Mouse (Mus musculus) brain, adult 2 months (tissue): ENCODE measurements around the gene Vps18.

Experiments used
- DNase-seq: peaks from one replicate; pipeline ENCODE4 v3.0.0; 2011; ENCODE audit warnings: low read depth, low spot score

The Vps18 gene

GRCm38 (mm10) chr2:119288270-119288882 is at the start of gene Vps18:
Vps18 (plus strand) TSS chr2:119288740.
- peak; percentile 99 for DNase-seq

DNA sequence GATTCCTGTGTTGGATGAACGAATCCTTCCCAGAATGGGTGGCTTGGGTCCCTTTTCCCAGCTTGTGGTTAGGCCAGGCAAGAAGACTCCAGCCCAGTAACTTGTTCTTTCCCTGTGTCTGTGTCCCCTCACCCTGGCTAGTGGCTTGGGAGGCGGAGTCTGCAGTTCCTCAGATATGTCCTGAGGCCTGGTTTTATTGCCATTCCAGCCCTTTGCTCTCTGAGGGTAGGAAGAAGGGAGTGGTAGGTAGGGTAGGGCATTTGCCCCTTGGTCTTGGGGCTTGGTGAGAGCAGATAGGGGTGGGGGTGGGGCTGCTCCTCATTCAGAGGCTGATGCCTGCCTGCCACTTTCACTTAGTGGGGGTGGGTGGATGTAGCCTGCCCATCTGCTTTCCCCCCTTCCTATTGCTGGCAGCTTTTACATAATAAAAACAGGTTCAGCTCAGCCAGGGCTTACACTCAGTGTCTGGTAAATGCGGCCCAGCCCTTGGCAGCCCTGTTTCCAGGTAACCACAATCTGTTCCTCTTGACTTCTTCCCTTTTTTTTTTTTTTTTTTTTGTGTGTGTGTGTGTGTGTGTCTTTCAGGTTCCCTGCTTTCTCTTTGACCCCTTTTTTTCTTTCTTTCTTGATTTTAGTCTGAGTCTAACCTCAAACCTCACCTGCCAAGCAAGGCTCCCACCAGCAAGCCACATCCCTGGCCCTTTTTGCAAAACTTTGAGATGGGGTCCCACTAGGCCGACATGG is 48.3 kb upstream of the Vps18 start:
- DNase-seq = no peak

DNA sequence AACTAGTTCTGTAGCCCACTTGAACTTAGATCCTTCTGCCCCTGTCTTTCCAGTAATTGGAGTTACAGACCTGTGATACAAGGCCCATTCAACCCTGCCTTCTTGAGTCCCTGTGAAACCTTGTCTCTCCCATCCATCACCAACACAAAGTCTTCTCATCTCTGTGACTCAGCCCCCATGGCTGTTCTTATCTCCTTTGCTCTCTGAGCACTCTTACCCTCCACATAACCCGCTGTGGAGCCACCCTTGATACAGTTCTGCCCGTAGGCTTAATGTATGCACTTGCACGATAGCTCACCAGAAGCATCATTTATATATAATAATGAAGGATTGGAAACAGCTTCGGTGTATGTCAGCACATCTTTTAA is 47.7 kb upstream of the Vps18 start:
- no peak for DNase-seq

DNA sequence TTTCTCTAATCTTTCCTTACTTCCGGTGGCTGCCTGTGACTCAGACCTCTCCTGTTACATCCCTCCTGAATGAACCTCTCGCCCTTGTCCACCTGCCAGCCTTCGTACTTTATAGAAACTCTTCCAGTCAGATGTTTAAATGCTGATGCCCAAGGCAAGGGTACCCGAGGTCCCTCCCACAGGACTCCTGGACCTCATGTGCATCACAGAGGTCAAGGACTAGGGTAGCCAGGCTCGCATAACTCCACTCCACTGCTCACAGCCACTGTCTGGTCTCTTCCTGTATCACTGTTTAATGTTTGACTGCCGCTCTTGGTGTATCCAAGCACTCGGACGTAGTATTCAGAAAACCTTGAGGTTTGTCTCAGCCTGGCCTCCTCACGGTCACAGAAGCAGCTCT is 46.0 kb upstream of the Vps18 start:
- DNase-seq = no peak

- DNase-seq = no peak
Measured at GRCm38 (mm10) chr2:119245246-119245645, 43.3 kb upstream of the Vps18 start.

DNA sequence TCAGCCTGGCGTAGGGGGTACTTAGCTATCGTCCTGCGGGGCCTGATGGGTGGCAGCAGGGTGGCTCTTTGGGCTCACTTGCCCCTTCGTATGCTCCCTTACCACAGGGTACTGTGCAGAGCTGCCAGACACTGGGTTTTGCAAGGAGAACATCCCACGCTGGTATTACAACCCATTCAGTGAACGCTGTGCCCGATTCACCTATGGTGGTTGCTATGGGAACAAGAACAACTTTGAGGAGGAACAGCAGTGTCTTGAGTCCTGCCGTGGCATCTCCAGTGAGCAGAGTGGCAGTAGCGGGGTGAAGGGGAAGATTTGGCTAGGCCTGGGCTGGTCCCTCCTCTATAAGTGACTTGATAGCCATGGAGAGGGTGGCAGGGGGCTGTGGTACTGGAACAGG is 40.6 kb upstream of the Vps18 start:
- peak; percentile 68 for DNase-seq

DNA sequence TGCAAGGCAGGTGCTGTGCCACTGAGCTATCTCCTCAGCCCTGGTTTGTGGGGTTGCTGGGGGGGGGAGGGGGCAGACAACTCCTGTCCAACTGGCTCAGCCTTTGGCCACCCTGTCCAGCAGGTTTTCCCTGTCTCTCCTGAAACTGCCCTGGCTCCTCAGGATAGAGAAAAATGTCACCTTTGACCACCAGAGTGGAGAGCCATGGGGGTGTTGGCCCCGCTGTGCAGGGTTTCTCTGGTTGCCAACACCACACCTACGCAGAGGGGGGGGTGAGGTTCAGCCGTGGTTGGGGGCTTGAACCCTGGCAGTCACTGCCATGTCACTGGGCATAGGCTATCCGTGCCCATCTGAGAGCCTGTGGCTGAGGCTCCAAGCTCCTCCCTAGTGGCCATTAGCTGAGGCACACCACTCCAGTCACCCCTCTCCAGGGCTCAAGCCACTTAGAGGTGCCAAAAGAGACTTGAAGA is 38.9 kb upstream of the Vps18 start:
- DNase-seq = no peak

DNA sequence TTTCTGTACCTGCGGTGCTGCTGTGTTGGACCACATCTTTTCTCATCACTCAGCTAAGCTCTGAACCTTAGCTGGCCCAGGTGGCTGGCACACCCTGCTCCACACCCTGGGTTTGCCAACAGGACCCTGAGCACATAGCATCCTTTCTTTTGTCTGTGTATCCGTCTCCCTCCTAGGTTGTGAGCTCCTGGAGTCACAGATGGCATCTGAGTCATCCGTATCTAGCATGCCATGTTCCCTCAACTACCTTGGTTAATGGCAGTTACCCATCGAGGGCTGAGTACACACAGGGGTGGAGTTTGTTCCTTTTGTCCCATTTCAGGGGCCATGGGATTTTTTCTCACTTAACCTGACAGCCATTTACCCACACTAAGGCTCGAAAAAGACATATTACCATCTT is 38.2 kb upstream of the Vps18 start:
- peak; percentile 52 for DNase-seq

GRCm38 (mm10) chr2:119250826-119251478 is 37.6 kb upstream of the Vps18 start:
- peak; percentile 92 for DNase-seq

DNA sequence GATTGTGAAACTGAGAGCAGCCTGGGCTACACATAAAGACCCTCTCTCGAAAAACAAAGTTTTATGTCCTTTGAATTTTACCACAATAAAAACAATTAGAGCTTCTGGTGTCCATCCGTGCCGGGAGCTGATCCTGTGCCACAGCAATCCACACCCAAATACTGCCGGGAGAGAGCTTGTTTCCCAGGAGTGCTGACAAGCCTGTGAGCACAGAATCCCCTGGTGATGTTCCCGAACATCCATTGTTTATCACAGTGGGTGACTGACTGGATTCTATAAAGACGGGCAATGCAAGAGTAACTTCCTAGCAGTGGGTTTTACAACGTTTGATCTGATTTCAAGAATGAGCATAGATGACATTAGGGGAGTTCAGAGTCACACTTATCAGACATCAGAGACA is 33.6 kb upstream of the Vps18 start:
- DNase-seq = no peak

DNA sequence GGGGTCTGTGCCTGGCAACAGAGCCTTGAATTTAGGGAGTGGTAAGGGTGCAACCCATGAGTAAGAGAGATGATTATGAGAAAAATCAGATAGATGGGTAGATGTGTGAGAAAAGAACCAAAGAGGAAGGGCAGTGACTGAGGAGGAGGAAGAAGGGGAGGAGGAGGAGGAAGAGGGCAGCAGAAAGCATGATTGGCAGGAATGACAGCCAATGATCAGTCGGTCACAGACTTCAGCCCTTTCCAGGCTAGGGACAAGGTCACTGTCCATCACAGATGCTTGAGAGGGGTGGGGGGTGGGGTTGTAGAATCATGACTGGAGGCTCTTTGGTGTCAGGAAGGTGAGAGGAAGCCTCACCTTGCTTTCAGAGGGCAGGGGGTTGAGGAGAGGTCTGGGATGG is 28.0 kb upstream of the Vps18 start:
- no peak for DNase-seq

GRCm38 (mm10) chr2:119261326-119261725 is 27.2 kb upstream of the Vps18 start:
- DNase-seq = no peak

- DNase-seq = no peak
Measured at GRCm38 (mm10) chr2:119262978-119263377, 25.6 kb upstream of the Vps18 start.

- DNase-seq = no peak
Measured at GRCm38 (mm10) chr2:119263813-119264212, 24.7 kb upstream of the Vps18 start.

- DNase-seq = no peak
Measured at GRCm38 (mm10) chr2:119270286-119270642, 18.3 kb upstream of the Vps18 start.

DNA sequence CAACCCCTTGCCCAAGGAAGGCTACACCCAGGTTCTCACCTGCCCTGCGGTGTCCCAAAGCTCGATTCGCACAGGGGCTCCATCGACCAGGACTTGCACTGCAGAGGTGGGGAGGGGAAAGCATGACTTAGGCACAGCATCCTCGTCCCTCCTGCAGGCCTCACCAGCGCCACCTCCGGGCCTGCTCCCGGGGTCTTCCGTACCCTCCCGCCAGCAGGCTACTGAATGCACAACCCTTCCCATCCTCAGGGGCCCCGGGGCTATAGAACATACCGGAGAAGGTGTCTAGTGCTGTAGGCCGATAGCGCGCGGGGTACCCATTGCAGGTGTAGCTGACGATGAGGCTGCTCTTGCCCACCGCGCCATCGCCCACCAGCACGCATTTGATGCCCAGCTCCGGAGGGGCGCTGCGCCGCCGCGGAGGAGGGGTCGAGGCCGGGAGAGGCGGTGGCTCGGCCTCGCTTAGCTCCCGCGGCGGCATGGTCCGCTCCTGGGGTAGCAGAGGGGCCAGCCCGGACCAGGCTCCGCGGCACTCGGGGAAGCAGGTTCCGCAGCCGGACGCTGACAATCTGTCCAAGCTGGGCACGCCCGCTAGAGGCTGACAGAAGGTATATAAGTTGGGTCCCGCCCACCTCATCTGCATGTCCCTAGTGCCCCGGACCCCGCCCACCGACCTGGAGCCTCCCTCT is 17.8 kb upstream of the Vps18 start, which contains the start of gene Rhov:
Gene Rhov, minus strand, starts transcription at position 630 of the 689 bp plus-strand sequence.
- DNase-seq = peak; percentile 93

DNA sequence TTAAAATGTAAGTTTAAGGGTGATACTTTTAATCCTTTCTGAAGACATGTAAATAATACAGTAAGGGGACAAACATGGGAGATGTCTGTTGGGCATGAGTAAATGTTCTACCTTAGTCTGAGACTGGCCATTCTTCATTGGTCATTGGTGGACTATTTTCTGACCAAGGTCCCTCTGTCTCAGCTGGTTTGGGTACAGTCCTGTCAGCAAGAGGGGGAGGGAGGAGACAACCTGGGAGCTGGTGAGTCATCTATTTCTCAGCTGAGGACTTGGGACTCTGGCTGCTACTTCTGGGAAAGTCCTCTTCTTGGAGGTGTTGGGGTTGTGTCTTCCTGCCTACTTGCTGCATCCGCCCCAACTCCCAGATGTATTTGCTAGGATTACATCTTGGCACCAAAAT is 14.4 kb upstream of the Vps18 start:
- DNase-seq = no peak

GRCm38 (mm10) chr2:119276926-119277325 is 11.6 kb upstream of the Vps18 start:
- DNase-seq = no peak

DNA sequence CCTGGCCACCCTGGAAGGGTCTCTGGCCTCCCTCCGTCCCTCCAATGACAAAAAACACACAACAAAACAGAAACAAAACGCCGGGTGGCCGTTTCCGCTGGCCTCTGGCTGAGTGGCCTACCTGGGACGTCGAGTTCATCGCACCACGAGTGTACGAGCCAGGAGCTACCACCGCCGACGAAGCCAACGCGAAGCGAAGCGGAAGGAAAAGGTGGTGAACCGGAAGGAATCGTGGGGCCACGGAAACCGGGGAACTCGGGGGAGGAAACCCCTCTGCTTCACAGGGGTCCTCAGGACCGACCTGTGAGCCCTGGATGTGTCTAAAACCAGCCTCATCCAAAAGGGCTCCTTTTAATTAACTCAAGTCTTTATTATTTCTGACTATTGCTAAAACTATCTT is 10.7 kb upstream of the Vps18 start:
- DNase-seq = no peak

GRCm38 (mm10) chr2:119281899-119282565 is 6.5 kb upstream of the Vps18 start:
- no peak for DNase-seq

GRCm38 (mm10) chr2:119287372-119287771 is 1.2 kb upstream of the Vps18 start:
- no peak for DNase-seq

GRCm38 (mm10) chr2:119289014-119289416 is 475 bp downstream of the Vps18 start:
- peak; percentile 43 for DNase-seq
